Mouse (Mus musculus) myocyte (in vitro differentiated cells): ENCODE results near the gene Atp8b4. TPM values are rescaled to one million over a fixed set of nuclear protein-coding genes. Genes with fewer than 3 reads are reported as not detected.
A peak's percentile ranks its signal among the peaks of the same experiment; 100 is the strongest.

ENCODE experiments used
- H3K27me3 ChIP-seq: one replicate; pipeline ENCODE4 v1.6.1; 2011; ENCODE audit not compliant: control insufficient read depth, insufficient read depth, insufficient read length
- H3K36me3 ChIP-seq: one replicate; pipeline ENCODE4 v1.6.1; 2011; ENCODE audit not compliant: control insufficient read depth, insufficient read depth
- H3K4me2 ChIP-seq: one replicate; pipeline ENCODE4 v1.6.1; 2011; ENCODE audit warnings: low read depth, control low read depth
- H3K4me3 ChIP-seq: one replicate; pipeline ENCODE4 v1.5.1; 2011; ENCODE audit warnings: mild to moderate bottlenecking, control low read depth, moderate library complexity
- H3K79me2 ChIP-seq: one replicate; pipeline ENCODE4 v1.6.1; 2011; ENCODE audit not compliant: control insufficient read depth, insufficient read depth
- H3ac ChIP-seq: one replicate; pipeline ENCODE4 v1.6.1; 2011; ENCODE audit not compliant: control insufficient read depth, insufficient read length
- CEBPB ChIP-seq: IDR thresholded peaks from 2 replicates; pipeline ENCODE4 v1.6.1; 2011; ENCODE audit warnings: mild to moderate bottlenecking, moderate library complexity; ENCODE audit not compliant: poor library complexity, insufficient read depth, severe bottlenecking
- E2F4 ChIP-seq: IDR thresholded peaks from one replicate; pipeline ENCODE4 v1.6.1; 2011; ENCODE audit warnings: mild to moderate bottlenecking, control low read depth, moderate library complexity; ENCODE audit not compliant: insufficient read depth
- MAX ChIP-seq: IDR thresholded peaks from one replicate; pipeline ENCODE4 v1.6.1; 2011; ENCODE audit warnings: low read depth, mild to moderate bottlenecking, control low read depth
- MYOD1 ChIP-seq, 3 experiments: IDR thresholded peaks; one replicate each; pipeline ENCODE4 v1.6.1; 2011; ENCODE audit warnings: control low read depth in 2 of 3, low read depth in 2 of 3, mild to moderate bottlenecking in 2 of 3, moderate library complexity in 1 of 3; ENCODE audit not compliant: insufficient read length in 2 of 3, control insufficient read depth in 1 of 3
- MYOG ChIP-seq, 3 experiments: IDR thresholded peaks; one replicate each; pipeline ENCODE4 v1.6.1; 2011; ENCODE audit warnings: control low read depth in 2 of 3, low read depth in 2 of 3, mild to moderate bottlenecking in 2 of 3; ENCODE audit not compliant: insufficient read length in 2 of 3, control insufficient read depth in 1 of 3, insufficient read depth in 1 of 3
- POLR2A ChIP-seq: IDR thresholded peaks from one replicate; pipeline ENCODE4 v1.6.1; 2011; ENCODE audit warnings: low read depth, mild to moderate bottlenecking, control low read depth, moderate library complexity; ENCODE audit not compliant: insufficient read length
- POLR2AphosphoS2 ChIP-seq: IDR thresholded peaks from one replicate; pipeline ENCODE4 v1.6.1; 2011; ENCODE audit warnings: low read depth, control low read depth; ENCODE audit not compliant: insufficient read length
- REST ChIP-seq: IDR thresholded peaks from one replicate; pipeline ENCODE4 v1.6.1; 2011; ENCODE audit warnings: mild to moderate bottlenecking, control low read depth, moderate library complexity; ENCODE audit not compliant: insufficient read depth, insufficient read length
- SRF ChIP-seq: IDR thresholded peaks from one replicate; pipeline ENCODE4 v1.6.1; 2011; ENCODE audit warnings: low read depth; ENCODE audit not compliant: control insufficient read depth, insufficient read length
- TCF12 ChIP-seq: IDR thresholded peaks from one replicate; pipeline ENCODE4 v1.6.1; 2011; ENCODE audit warnings: mild to moderate bottlenecking, control low read depth; ENCODE audit not compliant: poor library complexity, insufficient read depth, severe bottlenecking
- TCF3 ChIP-seq: IDR thresholded peaks from one replicate; pipeline ENCODE4 v1.6.1; 2011; ENCODE audit warnings: low read depth, control low read depth; ENCODE audit not compliant: insufficient read length
- USF1 ChIP-seq: IDR thresholded peaks from one replicate; pipeline ENCODE4 v1.6.1; 2011; ENCODE audit warnings: low read depth, mild to moderate bottlenecking, control low read depth, moderate library complexity
- polyA plus RNA-seq: library from polyadenylated mRNA; unstranded; fragments of >200 nt; fragmentation: generic; extraction: Trizol; gene quantifications from one replicate; pipeline ENCODE4 v1.2.1, GENCODE M21; 2012; ENCODE audit warnings: missing spikeins

Atp8b4 gene
- polyA plus RNA-seq, 1 experiment = 0.01 TPM

- H3K4me3 ChIP-seq = no peak overlapping the region
- H3K27me3 ChIP-seq = no peaks in the 10 kb centered on the region
- H3K4me2 ChIP-seq = no peak overlapping the region
- H3ac ChIP-seq = no peak overlapping the region
- H3K36me3 ChIP-seq = no peaks in the 10 kb centered on the region
- no peaks in the 10 kb centered on the region for H3K79me2 ChIP-seq
- TF ChIP-seq POLR2A (no peak), CEBPB (no peak), TCF12 (no peak), MAX (no peak), TCF3 (no peak), USF1 (no peak), E2F4 (no peak), POLR2AphosphoS2 (no peak), SRF (no peak), MYOD1 (IDR thresholded peaks at IDR 0.05; ENCODE audit: control insufficient read depth in 1 of 3, insufficient read length in 2 of 3, low read depth in 2 of 3) (no peak), REST (no peak), MYOG (IDR thresholded peaks at IDR 0.05; ENCODE audit: control insufficient read depth in 1 of 3, insufficient read depth in 1 of 3, insufficient read length in 2 of 3, low read depth in 2 of 3) (no peak)
Measured at GRCm38 (mm10) chr2:126477556-126477955, 22.9 kb downstream of the Atp8b4 start.

- Histone ChIP-seq H3K27me3 (no peaks in the 10 kb centered on the region), H3K4me3 (no peak overlapping the region), H3ac (no peak overlapping the region), H3K4me2 (no peak overlapping the region), H3K36me3 (no peaks in the 10 kb centered on the region), H3K79me2 (no peaks in the 10 kb centered on the region)
- TF ChIP-seq POLR2A = no peak
- TF ChIP-seq MYOD1 (IDR thresholded peaks at IDR 0.05; ENCODE audit: control insufficient read depth in 1 of 3, insufficient read length in 2 of 3, low read depth in 2 of 3) = no peak
- no peak for TF ChIP-seq POLR2AphosphoS2
- TF ChIP-seq E2F4 = no peak
- no peak for TF ChIP-seq MYOG (IDR thresholded peaks at IDR 0.05; ENCODE audit: control insufficient read depth in 1 of 3, insufficient read depth in 1 of 3, insufficient read length in 2 of 3, low read depth in 2 of 3)
- no peak for TF ChIP-seq CEBPB
- no peak for TF ChIP-seq REST
- TF ChIP-seq SRF = no peak
- no peak for TF ChIP-seq TCF12
- no peak for TF ChIP-seq MAX
- no peak for TF ChIP-seq TCF3
- no peak for TF ChIP-seq USF1
Measured at GRCm38 (mm10) chr2:126475681-126476410, 24.6 kb downstream of the Atp8b4 start.

GRCm38 (mm10) chr2:126474019-126474418, 26.5 kb downstream of the Atp8b4 start:
- no peaks in the 10 kb centered on the region for H3K36me3 ChIP-seq
- no peaks in the 10 kb centered on the region for H3K79me2 ChIP-seq
- no peak for TF ChIP-seq USF1
- TF ChIP-seq SRF = no peak
- TF ChIP-seq TCF12 = no peak
- no peak for TF ChIP-seq MYOD1 (IDR thresholded peaks at IDR 0.05; ENCODE audit: control insufficient read depth in 1 of 3, insufficient read length in 2 of 3, low read depth in 2 of 3)
- no peak for TF ChIP-seq MAX
- no peak for TF ChIP-seq POLR2AphosphoS2
- TF ChIP-seq MYOG (IDR thresholded peaks at IDR 0.05; ENCODE audit: control insufficient read depth in 1 of 3, insufficient read depth in 1 of 3, insufficient read length in 2 of 3, low read depth in 2 of 3) = no peak
- no peak for TF ChIP-seq POLR2A
- TF ChIP-seq E2F4 = no peak
- no peak for TF ChIP-seq CEBPB
- TF ChIP-seq REST = no peak
- TF ChIP-seq TCF3 = no peak
- no peaks in the 10 kb centered on the region for H3K27me3 ChIP-seq
- no peak overlapping the region for H3K4me3 ChIP-seq
- no peak overlapping the region for H3ac ChIP-seq
- H3K4me2 ChIP-seq = no peak overlapping the region

- no peaks in the 10 kb centered on the region for H3K36me3 ChIP-seq
- no peak overlapping the region for H3K4me2 ChIP-seq
- H3K79me2 ChIP-seq = no peaks in the 10 kb centered on the region
- H3K4me3 ChIP-seq = no peak overlapping the region
- no peak overlapping the region for H3ac ChIP-seq
- TF ChIP-seq POLR2AphosphoS2 (no peak), POLR2A (no peak), MAX (no peak), TCF3 (no peak), USF1 (no peak), SRF (no peak), TCF12 (no peak), E2F4 (no peak), CEBPB (no peak)
- H3K27me3 ChIP-seq = no peaks in the 10 kb centered on the region
Measured at GRCm38 (mm10) chr2:126472836-126473235, 27.6 kb downstream of the Atp8b4 start.

- H3ac ChIP-seq = no peak overlapping the region
- H3K27me3 ChIP-seq = no peaks in the 10 kb centered on the region
- H3K36me3 ChIP-seq = no peaks in the 10 kb centered on the region
- H3K4me3 ChIP-seq = no peak overlapping the region
- H3K79me2 ChIP-seq = no peaks in the 10 kb centered on the region
- peak overlapping the region; percentile 38 for H3K4me2 ChIP-seq
- TF ChIP-seq POLR2AphosphoS2 = no peak
- TF ChIP-seq POLR2A = no peak
- no peak for TF ChIP-seq TCF12
- no peak for TF ChIP-seq SRF
- no peak for TF ChIP-seq MAX
- TF ChIP-seq REST = no peak
- TF ChIP-seq TCF3 = no peak
Measured at GRCm38 (mm10) chr2:126467790-126468189, 32.7 kb downstream of the Atp8b4 start.
